Mouse (Mus musculus): ENCODE measurements around the gene Eipr1. TPM values are rescaled to one million over a fixed set of nuclear protein-coding genes. Genes with fewer than 3 reads are reported as not detected.

Eipr1 gene
- polyA plus RNA-seq, 1 experiment, result 28.5 TPM

DNA sequence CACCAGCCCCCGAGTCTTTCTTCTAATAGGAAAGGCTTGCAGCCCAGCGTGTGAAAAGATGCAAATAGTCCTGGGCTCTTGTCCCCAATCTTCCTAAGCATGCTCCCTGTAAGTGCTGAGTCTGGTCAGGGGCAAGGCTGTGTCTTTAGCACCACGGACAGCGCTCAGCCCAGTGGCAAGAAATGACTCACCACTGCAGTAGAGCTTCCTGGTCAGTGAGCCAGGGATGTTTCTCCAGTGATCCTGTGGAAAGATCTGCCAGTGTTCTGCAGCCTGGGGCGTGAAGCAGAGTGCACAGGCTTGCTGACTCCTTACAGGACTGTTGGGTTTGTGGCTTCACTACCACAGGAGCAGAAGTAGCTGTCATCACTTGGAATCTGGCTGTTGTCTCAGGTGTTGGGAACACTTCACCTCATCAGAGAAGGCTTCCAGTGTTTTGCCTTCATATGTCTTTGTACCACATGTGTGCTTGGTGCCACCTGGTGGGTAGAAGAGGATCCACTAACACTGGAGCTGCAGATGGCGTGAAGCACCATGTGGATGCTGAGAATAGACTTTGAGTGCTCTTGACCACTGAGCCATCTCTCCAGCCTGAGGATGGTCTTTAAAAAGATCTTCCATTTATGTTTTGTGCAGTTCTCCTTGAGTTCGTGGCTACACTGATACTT lies 79.6 kb downstream of the Eipr1 start:
- 81% methylated on average over 7 of the region's 7 CpGs for WGBS
- DNase-seq (ENCODE audit: low read depth in 1 of 2, low spot score in 2 of 2), result no peak
- Histone ChIP-seq H3K36me3 (ENCODE audit: control insufficient read depth, insufficient read depth, low read length) (peaks cover 2% of the 10 kb centered on the region; the same call in 1 of the 2 replicates), H3K27ac (ENCODE audit: insufficient read depth, low read length) (no peak overlapping the region), H3K4me3 (ENCODE audit: extremely low read depth, insufficient read depth, insufficient read length) (no peak overlapping the region), H3K4me1 (ENCODE audit: control insufficient read depth, insufficient read depth, insufficient read length) (peaks cover 7% of the 10 kb centered on the region; the same call in 1 of the 2 replicates), H3K27me3 (ENCODE audit: control insufficient read depth, insufficient read depth, low read length) (no peaks in the 10 kb centered on the region)
- TF ChIP-seq POLR2A (IDR thresholded peaks at IDR 0.05; ENCODE audit: low read depth, low read length) (no peak), CTCF (IDR thresholded peaks at IDR 0.05; ENCODE audit: extremely low read depth, insufficient read depth, insufficient read length, insufficient replicate concordance) (peak; percentile 37; the same call in 1 of the 2 replicates)

DNA sequence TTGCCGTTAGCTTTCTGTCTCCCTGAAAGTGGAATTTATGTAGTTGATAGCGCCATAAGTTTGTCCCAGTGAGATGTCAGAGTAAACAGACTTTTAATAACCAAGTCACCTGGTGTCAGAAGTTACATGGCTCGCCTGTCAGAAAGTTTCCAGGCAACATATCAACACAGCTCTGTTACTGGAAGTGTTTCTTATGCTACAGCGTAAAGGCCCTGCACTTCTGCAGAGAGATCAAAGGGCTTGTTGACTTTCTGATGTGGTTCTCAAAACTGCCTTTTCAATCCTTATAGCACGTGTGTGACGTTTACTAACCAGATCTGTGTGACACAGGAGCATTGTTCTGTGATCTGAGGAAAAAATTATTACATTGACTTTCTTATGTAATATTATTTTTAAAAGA lies 82.7 kb downstream of the Eipr1 start:
- TF ChIP-seq CTCF (IDR thresholded peaks at IDR 0.05; ENCODE audit: extremely low read depth, insufficient read depth, insufficient read length, insufficient replicate concordance) (no peak), POLR2A (IDR thresholded peaks at IDR 0.05; ENCODE audit: low read depth, low read length) (no peak)
- Histone ChIP-seq H3K4me3 (ENCODE audit: extremely low read depth, insufficient read depth, insufficient read length) (no peak overlapping the region), H3K27me3 (ENCODE audit: control insufficient read depth, insufficient read depth, low read length) (no peaks in the 10 kb centered on the region), H3K27ac (ENCODE audit: insufficient read depth, low read length) (peak overlapping the region; percentile 31; the same call in 1 of the 2 replicates), H3K36me3 (ENCODE audit: control insufficient read depth, insufficient read depth, low read length) (no peaks in the 10 kb centered on the region), H3K4me1 (ENCODE audit: control insufficient read depth, insufficient read depth, insufficient read length) (peaks cover 7% of the 10 kb centered on the region; the same call in 1 of the 2 replicates)
- WGBS, result 68% methylated on average over 6 of the region's 6 CpGs
- peak in 1 of 2 experiments; percentile 69 for DNase-seq (ENCODE audit: low read depth in 1 of 2, low spot score in 2 of 2)

DNA sequence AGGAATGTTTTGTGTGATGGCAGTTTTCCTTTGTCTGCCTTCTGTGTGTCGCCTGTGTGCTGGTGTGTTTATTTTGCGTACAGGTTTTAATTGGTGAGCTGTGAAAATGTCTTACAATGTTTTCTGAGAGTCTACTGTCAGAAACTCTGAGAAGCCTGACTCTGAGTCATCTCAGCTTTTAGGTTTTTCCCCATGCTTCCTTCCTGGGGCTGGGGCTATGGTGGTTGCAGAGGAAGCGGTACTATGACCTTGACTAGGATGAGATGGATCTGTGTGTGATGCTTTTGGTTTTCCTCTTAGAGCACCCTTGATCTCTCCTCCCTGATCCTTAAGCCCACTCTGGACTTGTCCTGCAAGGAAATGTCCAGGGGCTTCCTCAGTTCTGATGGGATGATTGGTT lies 84.1 kb downstream of the Eipr1 start:
- Histone ChIP-seq H3K27ac (ENCODE audit: insufficient read depth, low read length) (no peak overlapping the region), H3K36me3 (ENCODE audit: control insufficient read depth, insufficient read depth, low read length) (no peaks in the 10 kb centered on the region), H3K27me3 (ENCODE audit: control insufficient read depth, insufficient read depth, low read length) (no peaks in the 10 kb centered on the region), H3K4me3 (ENCODE audit: extremely low read depth, insufficient read depth, insufficient read length) (no peak overlapping the region), H3K4me1 (ENCODE audit: control insufficient read depth, insufficient read depth, insufficient read length) (peaks cover 7% of the 10 kb centered on the region; the same call in 1 of the 2 replicates)
- WGBS, result 85% methylated on average over 3 of the region's 3 CpGs
- TF ChIP-seq CTCF (IDR thresholded peaks at IDR 0.05; ENCODE audit: extremely low read depth, insufficient read depth, insufficient read length, insufficient replicate concordance), result no peak
- no peak for TF ChIP-seq POLR2A (IDR thresholded peaks at IDR 0.05; ENCODE audit: low read depth, low read length)
- DNase-seq (ENCODE audit: low read depth in 1 of 2, low spot score in 2 of 2), result no peak

DNA sequence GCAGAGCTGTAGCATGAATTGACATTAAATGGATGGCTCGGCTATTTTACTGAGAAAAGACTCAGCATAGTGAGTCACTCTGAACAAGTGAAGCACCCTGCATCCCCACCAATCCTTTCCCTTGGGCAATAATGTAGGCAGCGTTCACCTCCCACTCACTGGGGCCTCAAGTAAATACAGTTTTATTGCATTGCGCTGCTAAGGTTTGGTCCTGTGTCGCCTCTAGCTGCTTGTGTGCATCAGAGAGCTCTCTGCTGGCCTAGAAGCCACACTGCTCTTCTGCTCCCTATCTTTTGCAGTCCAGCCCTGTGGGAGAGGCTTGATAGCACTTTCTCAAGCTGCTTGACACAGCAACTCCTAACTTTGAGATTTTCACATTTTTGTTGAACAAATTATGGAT lies 86.7 kb downstream of the Eipr1 start:
- no peaks in the 10 kb centered on the region for H3K36me3 ChIP-seq (ENCODE audit: control insufficient read depth, insufficient read depth, low read length)
- no peak overlapping the region for H3K27ac ChIP-seq (ENCODE audit: insufficient read depth, low read length)
- DNase-seq (ENCODE audit: low read depth in 1 of 2, low spot score in 2 of 2), result no peak
- no peaks in the 10 kb centered on the region for H3K27me3 ChIP-seq (ENCODE audit: control insufficient read depth, insufficient read depth, low read length)
- H3K4me1 ChIP-seq (ENCODE audit: control insufficient read depth, insufficient read depth, insufficient read length), result peaks cover 7% of the 10 kb centered on the region; the same call in 1 of the 2 replicates
- no peak overlapping the region for H3K4me3 ChIP-seq (ENCODE audit: extremely low read depth, insufficient read depth, insufficient read length)
- no peak for TF ChIP-seq CTCF (IDR thresholded peaks at IDR 0.05; ENCODE audit: extremely low read depth, insufficient read depth, insufficient read length, insufficient replicate concordance)
- TF ChIP-seq POLR2A (IDR thresholded peaks at IDR 0.05; ENCODE audit: low read depth, low read length), result no peak
- WGBS, result 91% methylated on average over 4 of the region's 4 CpGs

DNA sequence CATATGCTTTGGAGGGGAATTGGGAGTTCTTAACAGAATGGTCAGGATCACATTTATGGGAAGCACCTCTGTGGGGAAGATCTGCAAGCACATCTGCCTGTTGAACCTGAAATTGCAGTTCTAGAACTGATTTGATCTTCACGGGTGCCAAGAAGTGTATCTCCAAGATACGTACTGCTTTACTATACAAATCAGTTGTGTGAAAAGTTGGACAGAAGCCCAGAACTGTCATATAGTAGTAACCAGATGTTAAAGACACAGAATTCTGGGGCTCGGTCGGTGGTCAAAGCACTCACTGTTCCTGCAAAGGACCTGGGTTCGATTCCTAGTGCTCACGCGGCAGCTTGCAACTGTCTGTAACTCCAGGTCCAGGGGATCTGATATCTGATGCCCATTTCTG lies 87.4 kb downstream of the Eipr1 start:
- Histone ChIP-seq H3K27me3 (ENCODE audit: control insufficient read depth, insufficient read depth, low read length) (no peaks in the 10 kb centered on the region), H3K4me3 (ENCODE audit: extremely low read depth, insufficient read depth, insufficient read length) (no peak overlapping the region), H3K4me1 (ENCODE audit: control insufficient read depth, insufficient read depth, insufficient read length) (peaks cover 3% of the 10 kb centered on the region; the same call in 1 of the 2 replicates), H3K27ac (ENCODE audit: insufficient read depth, low read length) (no peak overlapping the region), H3K36me3 (ENCODE audit: control insufficient read depth, insufficient read depth, low read length) (no peaks in the 10 kb centered on the region)
- no peak for DNase-seq (ENCODE audit: low read depth in 1 of 2, low spot score in 2 of 2)
- WGBS, result 92% methylated on average over 7 of the region's 7 CpGs
- no peak for TF ChIP-seq CTCF (IDR thresholded peaks at IDR 0.05; ENCODE audit: extremely low read depth, insufficient read depth, insufficient read length, insufficient replicate concordance)
- TF ChIP-seq POLR2A (IDR thresholded peaks at IDR 0.05; ENCODE audit: low read depth, low read length), result no peak

DNA sequence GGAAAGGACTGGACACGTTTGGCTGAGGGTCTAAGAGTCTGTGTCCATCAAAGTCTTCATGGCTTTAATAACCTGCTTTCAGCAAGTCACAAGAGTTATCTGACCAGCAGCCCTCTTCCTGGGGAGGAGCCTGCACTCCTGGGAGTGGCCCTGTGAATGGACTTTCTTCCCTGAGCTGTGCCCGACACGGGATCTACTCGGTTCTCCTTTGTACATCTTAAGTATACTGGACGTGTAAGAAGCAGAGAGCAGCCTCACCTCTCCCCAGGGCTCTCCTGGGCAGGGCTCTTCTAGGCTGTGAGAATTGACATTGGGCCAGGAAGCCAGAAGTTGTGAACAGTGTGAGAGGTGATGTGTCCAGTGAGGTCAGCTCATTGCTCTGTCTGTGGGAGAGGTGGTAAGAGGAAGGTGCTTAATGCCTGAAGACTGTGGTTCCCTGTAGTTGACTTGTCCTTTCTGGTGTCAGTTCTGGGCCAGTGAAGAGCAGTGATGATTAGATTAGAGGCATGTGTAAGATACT lies 89.6 kb downstream of the Eipr1 start:
- no peak overlapping the region for H3K4me3 ChIP-seq (ENCODE audit: extremely low read depth, insufficient read depth, insufficient read length)
- H3K4me1 ChIP-seq (ENCODE audit: control insufficient read depth, insufficient read depth, insufficient read length), result no peaks in the 10 kb centered on the region
- 91% methylated on average over 5 of the region's 5 CpGs for WGBS
- DNase-seq (ENCODE audit: low read depth in 1 of 2, low spot score in 2 of 2), result no peak
- H3K27me3 ChIP-seq (ENCODE audit: control insufficient read depth, insufficient read depth, low read length), result no peaks in the 10 kb centered on the region
- H3K27ac ChIP-seq (ENCODE audit: insufficient read depth, low read length), result no peak overlapping the region
- TF ChIP-seq CTCF (IDR thresholded peaks at IDR 0.05; ENCODE audit: extremely low read depth, insufficient read depth, insufficient read length, insufficient replicate concordance) (no peak), POLR2A (IDR thresholded peaks at IDR 0.05; ENCODE audit: low read depth, low read length) (no peak)
- H3K36me3 ChIP-seq (ENCODE audit: control insufficient read depth, insufficient read depth, low read length), result no peaks in the 10 kb centered on the region

DNA sequence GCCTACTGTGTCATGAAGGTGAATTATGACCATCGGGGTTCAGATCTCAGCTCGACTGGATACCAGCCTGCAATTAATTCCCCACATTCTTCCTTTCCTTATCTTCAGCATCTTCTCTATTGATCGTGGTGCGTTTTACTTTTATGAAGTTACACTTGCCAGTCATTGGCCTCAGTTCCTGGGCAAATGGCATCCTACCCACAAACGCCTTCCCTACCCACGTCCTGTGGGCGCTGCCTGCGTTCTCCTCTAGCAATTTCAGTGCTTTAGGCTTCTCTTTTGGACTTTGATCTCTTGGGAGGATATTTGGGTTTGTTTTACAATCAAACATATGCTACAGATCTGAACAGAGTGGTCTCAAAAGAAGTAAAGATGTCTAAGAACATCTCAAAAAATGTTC lies 94.2 kb downstream of the Eipr1 start:
- H3K4me1 ChIP-seq (ENCODE audit: control insufficient read depth, insufficient read depth, insufficient read length), result no peaks in the 10 kb centered on the region
- TF ChIP-seq CTCF (IDR thresholded peaks at IDR 0.05; ENCODE audit: extremely low read depth, insufficient read depth, insufficient read length, insufficient replicate concordance) (no peak), POLR2A (IDR thresholded peaks at IDR 0.05; ENCODE audit: low read depth, low read length) (no peak)
- WGBS, result 59% methylated on average over 8 of the region's 8 CpGs
- peaks cover 7% of the 10 kb centered on the region for H3K36me3 ChIP-seq (ENCODE audit: control insufficient read depth, insufficient read depth, low read length)
- no peak for DNase-seq (ENCODE audit: low read depth in 1 of 2, low spot score in 2 of 2)
- no peak overlapping the region for H3K27ac ChIP-seq (ENCODE audit: insufficient read depth, low read length)
- H3K27me3 ChIP-seq (ENCODE audit: control insufficient read depth, insufficient read depth, low read length), result no peaks in the 10 kb centered on the region
- no peak overlapping the region for H3K4me3 ChIP-seq (ENCODE audit: extremely low read depth, insufficient read depth, insufficient read length)
